Mouse (Mus musculus): ENCODE data around the gene Camsap2.

Gene Camsap2

DNA sequence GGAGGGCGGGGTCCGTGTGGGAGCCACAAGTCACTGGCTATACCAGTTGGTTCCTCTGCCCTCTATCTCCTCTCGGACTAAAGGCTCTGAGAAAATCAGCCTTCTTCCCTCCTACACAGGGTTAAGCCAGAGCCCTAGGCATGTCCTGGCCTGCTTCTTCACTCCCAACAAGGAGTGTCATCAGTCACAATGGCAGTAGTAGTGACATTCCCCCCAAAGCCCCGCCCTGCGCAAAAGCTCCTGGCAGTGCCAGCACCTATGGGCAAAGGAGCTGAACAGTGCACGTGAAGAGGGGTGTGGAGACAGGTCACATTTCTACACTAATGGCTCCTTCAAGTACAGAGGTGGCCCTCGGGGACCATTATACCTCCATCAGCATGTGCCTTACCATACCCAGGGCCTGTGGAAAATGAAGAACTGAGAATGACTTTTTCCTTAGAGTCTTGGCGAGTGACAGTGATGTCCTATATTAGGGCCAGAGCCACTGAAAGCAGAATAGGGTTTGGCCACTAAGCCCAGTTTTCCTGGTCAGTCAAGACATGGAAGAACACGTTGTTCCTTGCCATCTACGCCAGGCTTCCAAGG, 122.1 kb downstream of the Camsap2 start:
- peak; percentile 82 for DNase-seq (ENCODE audit: low spot score)

DNA sequence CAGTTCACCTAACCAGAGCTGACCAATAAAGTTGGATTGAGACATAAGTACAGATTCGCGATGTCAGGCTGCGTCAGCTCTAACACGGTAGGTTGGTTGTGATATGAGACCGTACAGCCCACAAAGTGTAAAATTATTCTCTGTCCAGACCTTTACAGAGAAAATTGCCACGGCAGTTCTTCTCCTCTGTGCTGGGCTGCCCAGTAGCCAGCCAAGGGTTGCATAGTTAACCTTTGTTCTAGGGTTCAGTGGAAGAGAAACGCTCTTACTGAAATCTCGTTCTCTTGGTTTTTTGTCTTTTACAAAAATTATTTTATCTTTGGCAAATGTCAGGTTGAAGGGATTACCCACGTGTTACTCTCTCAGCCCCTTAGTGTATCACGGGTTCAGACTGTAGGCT, 123.5 kb downstream of the Camsap2 start:
- no peak for DNase-seq (ENCODE audit: low spot score)

- DNase-seq (ENCODE audit: low spot score): peak; percentile 82
These were observed 125.7 kb downstream of the Camsap2 start for GRCm38 (mm10) chr1:136220037-136220871.

Data from urinary bladder, postnatal 14 days (tissue).